ENCODE assay signal across 12 mouse cellular contexts in the genomic region with DNA sequence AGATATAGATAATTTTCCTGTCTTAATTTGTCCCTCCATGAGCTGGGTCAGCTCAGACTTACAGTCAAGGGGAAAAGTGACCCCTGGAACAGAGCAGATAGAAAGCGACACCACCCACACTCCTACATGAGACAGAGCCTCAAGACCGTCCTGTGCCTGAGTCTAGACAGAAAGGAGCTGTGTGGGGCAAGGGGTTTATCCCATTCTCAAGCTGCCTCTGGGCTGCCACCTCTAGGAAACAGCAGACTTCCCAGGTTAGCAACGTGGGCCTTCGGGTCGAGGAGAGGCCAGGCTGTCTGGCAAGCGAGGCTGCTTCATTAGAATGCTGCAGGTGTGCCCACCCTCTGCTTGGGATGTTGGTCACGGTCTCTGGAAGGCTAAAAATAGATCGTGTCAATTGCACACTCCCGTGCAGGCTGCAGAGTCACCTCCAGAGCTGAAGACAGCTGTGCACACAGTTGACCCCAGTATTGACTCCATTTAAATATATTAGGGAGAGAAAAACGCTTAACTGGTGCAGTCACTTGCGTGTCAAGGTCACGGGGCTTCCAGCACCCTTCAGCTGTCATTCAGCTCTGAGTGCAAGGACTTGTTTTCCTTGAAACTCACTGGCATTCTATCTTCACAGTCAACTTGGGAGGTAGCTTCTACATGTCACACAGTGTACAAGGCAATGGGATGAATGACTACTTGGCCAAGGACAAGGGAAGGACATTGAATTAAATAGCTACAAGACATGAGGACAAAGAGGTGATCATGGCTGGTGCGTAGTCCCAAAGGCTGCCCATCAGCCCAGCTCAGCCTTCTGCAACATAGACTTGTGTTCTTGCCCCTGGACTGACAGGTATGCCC. TPM values are rescaled to one million over a fixed set of nuclear protein-coding genes. Genes with fewer than 3 reads are reported as not detected.
DNase-seq lines count a peak whose midpoint lies in the region; ATAC-seq lines count a peak whose summit lies in the region.
"Had no signal": no experiment of that assay in that cellular context is flagged by ENCODE, and none has a peak within 500 bp of the region (broad histone marks: within the 10 kb centered on the region; RNA-seq: fewer than 3 reads in every experiment).

No protein-coding gene starts in this region.

- peaks cover 19% of the 10 kb centered on the region for H3K4me1 ChIP-seq in forebrain, embryonic 13.5 days
- no peaks in the 10 kb centered on the region for H3K4me1 ChIP-seq in forebrain, embryonic 11.5 days (replicated peaks; ENCODE audit: control insufficient read depth, insufficient read depth, low read length)

- H3K9ac ChIP-seq in forebrain, embryonic 13.5 days: no peak overlapping the region
- no peak overlapping the region for H3K9ac ChIP-seq in forebrain, embryonic 11.5 days (ENCODE audit: low read length)
- H3K9ac ChIP-seq: lung, embryonic 14.5 days had no signal

- H3K36me3 ChIP-seq in forebrain, embryonic 13.5 days (ENCODE audit: poor library complexity, severe bottlenecking): no peaks in the 10 kb centered on the region
- no peaks in the 10 kb centered on the region for H3K36me3 ChIP-seq in forebrain, embryonic 11.5 days (ENCODE audit: control insufficient read depth, insufficient read depth, low read length)

- no peaks in the 10 kb centered on the region for H3K27me3 ChIP-seq in forebrain, embryonic 13.5 days
- no peaks in the 10 kb centered on the region for H3K27me3 ChIP-seq in forebrain, embryonic 11.5 days (ENCODE audit: control insufficient read depth, insufficient read depth, low read length)

- DNase-seq in forebrain, embryonic 11.5 days (ENCODE audit: low spot score): no peak
- DNase-seq in ZHBTc4 (ENCODE audit: low read depth, low spot score): peak; percentile 55
- peak; percentile 10 for DNase-seq in heart, postnatal 4 days
- DNase-seq in mesoderm, embryonic 11.5 days (ENCODE audit: low read depth, low spot score): peak; percentile 56
- no peak for DNase-seq in frontal cortex, adult 2 months (ENCODE audit: extremely low spot score in 1 of 2, low spot score in 1 of 2)
- DNase-seq in gastrocnemius, postnatal 36 days: no peak
- no peak for DNase-seq in left cerebral cortex, adult 9 months (ENCODE audit: low spot score in 2 of 2)
- DNase-seq: gastrocnemius, postnatal 25 days; lung, embryonic 14.5 days; right cerebral cortex, postnatal 14 days; thymus, adult 2 months had no signal

- H3K9me3 ChIP-seq in forebrain, embryonic 13.5 days (replicated peaks): no peaks in the 10 kb centered on the region
- no peaks in the 10 kb centered on the region for H3K9me3 ChIP-seq in forebrain, embryonic 11.5 days (ENCODE audit: control insufficient read depth, low read length)

- no peak overlapping the region for H3K27ac ChIP-seq in forebrain, embryonic 13.5 days
- H3K27ac ChIP-seq in forebrain, embryonic 11.5 days (ENCODE audit: low read depth, low read length): no peak overlapping the region

- 54% methylated on average over 13 of the region's 13 CpGs for WGBS in forebrain, embryonic 13.5 days
- WGBS in forebrain, embryonic 11.5 days: 76% methylated on average over 13 of the region's 13 CpGs

- H3K4me2 ChIP-seq in forebrain, embryonic 13.5 days: no peak overlapping the region
- no peak overlapping the region for H3K4me2 ChIP-seq in forebrain, embryonic 11.5 days (ENCODE audit: low read depth, low read length, severe bottlenecking)
- H3K4me2 ChIP-seq: lung, embryonic 14.5 days had no signal

- H3K4me3 ChIP-seq in forebrain, embryonic 13.5 days: no peak overlapping the region
- H3K4me3 ChIP-seq in forebrain, embryonic 11.5 days (ENCODE audit: low read depth, low read length): no peak overlapping the region

- ATAC-seq in forebrain, embryonic 13.5 days: 0 out of 2 replicates have a peak, but pooled peaks have one; percentile 41
- ATAC-seq in forebrain, embryonic 11.5 days (replicated peaks; ENCODE audit: low FRiP score): no peak

- intact Hi-C loops in gastrocnemius, postnatal 36 days (cut with DNase I): no loop called here

RNA-seq across cellular contexts. Expression of a gene that starts 33.9 kb away (rescaled TPM):
- polyA plus RNA-seq in forebrain, embryonic 13.5 days (2015; fragmentation: Nextera tagmentation; extraction: Ambion mirVana): 20.3 and 22.1 TPM in 2 replicates
- 11.1 and 11.8 TPM in 2 replicates for polyA plus RNA-seq in forebrain, embryonic 11.5 days (2014; fragmentation: Nextera tagmentation; extraction: Ambion mirVana)
- under 1 TPM; 0.09 to 0.12 TPM for total RNA-seq in heart, postnatal 4 days (2021)
- 55.1 and 55.9 TPM in 2 replicates for polyA plus RNA-seq in frontal cortex, adult 2 months (2012; rRNA removed)
- not detected for total RNA-seq in gastrocnemius, postnatal 36 days (2021)
- total RNA-seq: gastrocnemius, postnatal 25 days had no signal
- polyA plus RNA-seq: lung, embryonic 14.5 days; thymus, adult 2 months had no signal

Comparison
In these comparisons a context has a peak if more than half of its experiments do, and no peak if none do; other contexts are left out.
1. DNase-seq: peak in ZHBTc4 (single experiment), heart, postnatal 4 days (single experiment) and mesoderm, embryonic 11.5 days (single experiment); none in forebrain, embryonic 11.5 days (single experiment), frontal cortex, adult 2 months (0 of 2), gastrocnemius, postnatal 36 days (0 of 2) and left cerebral cortex, adult 9 months (0 of 2).